Mouse (Mus musculus) forebrain, postnatal 0 days (tissue): ENCODE measurements around the gene Gm17268. TPM values are rescaled to one million over a fixed set of nuclear protein-coding genes. Genes with fewer than 3 reads are reported as not detected.

Experiments
- ATAC-seq: fragments of 200-750 bp; cut with Nextera tagmentation; 2 replicates; pipeline ENCODE4 v1.8.0; 2017; ENCODE audit warnings: mild to moderate bottlenecking, moderate library complexity
- DNase-seq: peaks from one replicate; pipeline ENCODE4 v3.0.0-alpha.2; 2015
- H3K27ac ChIP-seq: fragments of 300-500 bp; sonication (generic); 2 replicates; pipeline ENCODE4 v1.5.1; 2014; ENCODE audit warnings: low read depth, mild to moderate bottlenecking, antibody characterized with exemption, low read length, moderate library complexity, mixed read lengths
- H3K27me3 ChIP-seq: fragments of 300-500 bp; sonication (generic); 2 replicates; pipeline ENCODE4 v1.6.1; 2014; ENCODE audit warnings: mild to moderate bottlenecking, low read length, mixed read lengths; ENCODE audit not compliant: insufficient read depth
- H3K36me3 ChIP-seq: fragments of 300-500 bp; sonication (generic); 2 replicates; pipeline ENCODE4 v1.6.1; 2014; ENCODE audit warnings: mild to moderate bottlenecking, moderate library complexity; ENCODE audit not compliant: insufficient read depth
- H3K4me1 ChIP-seq: fragments of 300-500 bp; sonication (generic); 2 replicates; pipeline ENCODE4 v1.6.1; 2014; ENCODE audit warnings: antibody characterized with exemption; ENCODE audit not compliant: insufficient read depth
- H3K4me2 ChIP-seq: fragments of 300-500 bp; sonication (generic); 2 replicates; pipeline ENCODE4 v1.6.1; 2014; ENCODE audit warnings: low read depth, mild to moderate bottlenecking, moderate library complexity
- H3K4me3 ChIP-seq: fragments of 300-500 bp; sonication (generic); 2 replicates; pipeline ENCODE4 v1.5.1; 2014; ENCODE audit warnings: low read depth, low read length, mixed read lengths
- H3K9ac ChIP-seq: fragments of 300-500 bp; sonication (generic); 2 replicates; pipeline ENCODE4 v1.6.1; 2014; ENCODE audit warnings: mild to moderate bottlenecking
- H3K9me3 ChIP-seq: fragments of 300-500 bp; sonication (generic); 2 replicates; pipeline ENCODE4 v1.6.1; 2016; ENCODE audit warnings: low read length
- CTCF ChIP-seq: sonication (generic); IDR thresholded peaks from 2 replicates; pipeline ENCODE4 v1.5.1; 2016; ENCODE audit warnings: antibody characterized with exemption, control low read depth, low read depth
- WGBS: fragments of 180-500 bp; shearing (Covaris S2); extraction: QIAGEN DNeasy Blood & Tissue Kit; methylation state at CpG from one replicate; pipeline ENCODE4 v1.1.7; 2014; 5-methylcytosine and 5-hydroxymethylcytosine counted together
- polyA plus RNA-seq: library from polyadenylated mRNA; unstranded; fragments of >200 nt; fragmentation: Nextera tagmentation; extraction: Ambion mirVana; gene quantifications from 2 replicates; pipeline ENCODE4 v1.2.1, GENCODE M21; 2015
- total RNA-seq: library from RNA; depleted of rRNA; stranded (reverse); fragments of >200 nt; gene quantifications from 2 replicates; pipeline ENCODE4 v1.2.3, GENCODE M21; 2014

Gene Gm17268
- total and polyA plus RNA-seq, 2 experiments from 2014 or later, result not detected

DNA sequence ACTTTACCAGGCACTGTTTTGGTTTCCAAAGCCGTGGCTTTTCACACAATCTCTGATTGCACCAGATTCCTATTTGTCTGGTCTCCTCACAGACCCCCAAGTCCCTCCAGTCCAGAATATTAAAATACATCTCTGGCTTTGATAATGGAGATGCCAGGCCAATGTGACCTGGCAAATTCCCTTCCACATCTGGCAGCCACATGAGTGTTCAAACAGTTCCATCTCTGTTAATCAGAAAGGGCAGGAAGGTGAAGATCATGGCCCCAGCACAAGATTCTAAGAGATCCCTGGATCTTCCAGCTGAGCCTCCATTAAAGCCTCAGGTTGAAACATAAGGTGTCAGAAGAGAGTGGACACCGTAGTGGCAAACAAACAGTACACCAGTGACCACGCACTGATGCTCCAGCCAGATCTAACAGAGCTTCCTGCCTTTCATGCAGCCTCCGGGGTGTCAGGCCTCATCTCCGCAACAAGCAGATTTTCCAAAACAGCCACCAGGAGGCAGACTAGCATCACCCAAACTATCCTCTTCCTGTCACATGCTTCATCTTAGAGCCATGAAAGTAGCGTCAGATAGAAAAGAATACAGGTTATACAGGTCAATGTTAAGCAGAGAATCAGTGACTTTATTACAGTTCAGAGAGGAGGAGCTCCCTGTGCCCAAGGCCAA, 9.5 kb upstream of the Gm17268 start:
- Histone ChIP-seq H3K9me3 (no peaks in the 10 kb centered on the region), H3K4me2 (no peak overlapping the region), H3K4me1 (no peaks in the 10 kb centered on the region), H3K27me3 (no peaks in the 10 kb centered on the region), H3K27ac (no peak overlapping the region), H3K9ac (no peak overlapping the region), H3K36me3 (no peaks in the 10 kb centered on the region), H3K4me3 (no peak overlapping the region)
- WGBS, result 56% methylated on average over 6 of the region's 6 CpGs
- DNase-seq (peak; percentile 43), ATAC-seq (no peak)
- peak; percentile 66 for TF ChIP-seq CTCF

GRCm38 (mm10) chr11:82045471-82045870, 7.1 kb upstream of the Gm17268 start, which contains the start of gene Ccl7:
Gene Ccl7 (plus strand): TSS chr11:82045712.
- no peaks in the 10 kb centered on the region for H3K36me3 ChIP-seq
- no peaks in the 10 kb centered on the region for H3K27me3 ChIP-seq
- WGBS, result 48% methylated on average over 3 of the region's 3 CpGs
- DNase-seq (peak; percentile 39), ATAC-seq (no peak)
- no peaks in the 10 kb centered on the region for H3K4me1 ChIP-seq
- no peak within 1 kb of the TSS for H3K27ac ChIP-seq
- H3K4me3 ChIP-seq, result no peak within 1 kb of the TSS
- H3K9me3 ChIP-seq, result no peaks in the 10 kb centered on the region
- H3K4me2 ChIP-seq, result no peak within 1 kb of the TSS
- no peak within 1 kb of the TSS for H3K9ac ChIP-seq
- no peak for TF ChIP-seq CTCF

DNA sequence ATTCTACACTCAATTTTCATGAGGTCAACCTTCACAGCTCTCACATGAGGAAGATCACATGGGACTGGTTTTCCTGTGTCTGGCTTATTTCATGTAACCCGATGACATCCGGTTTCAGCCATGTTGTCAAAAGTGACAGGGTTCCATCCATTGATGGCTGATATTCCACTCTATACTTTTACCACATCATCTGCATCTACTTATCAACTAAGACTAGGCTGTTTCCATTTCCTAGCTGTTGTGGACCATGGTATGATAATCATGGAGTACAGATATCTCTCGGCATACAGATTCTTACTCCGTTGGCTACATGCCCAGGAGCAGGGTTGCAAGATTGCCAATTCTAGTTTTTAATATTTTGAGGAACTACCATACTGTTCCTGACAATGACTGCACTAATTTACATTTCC, 3.3 kb upstream of the Gm17268 start:
- no peak overlapping the region for H3K9ac ChIP-seq
- DNase-seq, result no peak
- H3K27ac ChIP-seq, result no peak overlapping the region
- no peaks in the 10 kb centered on the region for H3K9me3 ChIP-seq
- no peaks in the 10 kb centered on the region for H3K27me3 ChIP-seq
- no peak for TF ChIP-seq CTCF
- H3K36me3 ChIP-seq, result no peaks in the 10 kb centered on the region
- no peak overlapping the region for H3K4me3 ChIP-seq
- no peak overlapping the region for H3K4me2 ChIP-seq
- ATAC-seq, result no peak
- H3K4me1 ChIP-seq, result no peaks in the 10 kb centered on the region
- 77% methylated on average over 4 of the region's 4 CpGs for WGBS

- Histone ChIP-seq H3K9ac (no peak overlapping the region), H3K4me1 (no peaks in the 10 kb centered on the region; the same call in 1 of the 2 replicates), H3K9me3 (no peaks in the 10 kb centered on the region), H3K27ac (no peak overlapping the region), H3K4me2 (no peak overlapping the region), H3K36me3 (no peaks in the 10 kb centered on the region), H3K4me3 (no peak overlapping the region), H3K27me3 (no peaks in the 10 kb centered on the region)
- no peak for TF ChIP-seq CTCF
- DNase-seq (no peak), ATAC-seq (no peak)
- 69% methylated on average over 3 of the region's 3 CpGs for WGBS
Measured at GRCm38 (mm10) chr11:82039132-82039660, 834 bp upstream of the Gm17268 start.

GRCm38 (mm10) chr11:82035857-82036256, 2.5 kb downstream of the Gm17268 start:
- Histone ChIP-seq H3K4me2 (no peak overlapping the region), H3K27me3 (no peaks in the 10 kb centered on the region), H3K9ac (no peak overlapping the region), H3K36me3 (no peaks in the 10 kb centered on the region), H3K4me1 (no peaks in the 10 kb centered on the region; the same call in 1 of the 2 replicates), H3K4me3 (no peak overlapping the region), H3K27ac (no peak overlapping the region), H3K9me3 (no peaks in the 10 kb centered on the region)
- DNase-seq (no peak), ATAC-seq (no peak)
- no peak for TF ChIP-seq CTCF
- WGBS, result 71% methylated on average over 2 of the region's 2 CpGs

DNA sequence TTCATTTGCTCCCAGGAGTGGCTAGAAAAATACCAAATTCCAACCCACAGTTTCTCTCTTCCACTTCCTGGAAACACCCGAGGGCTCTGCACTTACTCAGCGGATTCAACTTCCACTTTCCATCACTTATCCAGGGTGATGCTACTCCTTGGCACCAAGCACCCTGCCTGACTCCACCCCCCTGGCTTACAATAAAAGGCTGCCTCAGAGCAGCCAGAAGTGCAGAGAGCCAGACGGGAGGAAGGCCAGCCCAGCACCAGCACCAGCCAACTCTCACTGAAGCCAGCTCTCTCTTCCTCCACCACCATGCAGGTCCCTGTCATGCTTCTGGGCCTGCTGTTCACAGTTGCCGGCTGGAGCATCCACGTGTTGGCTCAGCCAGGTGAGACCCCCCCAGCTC, 3.0 kb downstream of the Gm17268 start, which contains the start of gene Ccl2:
Ccl2 (plus strand) TSS at position 216 of the 400 bp plus-strand sequence.
- Histone ChIP-seq H3K4me1 (no peaks in the 10 kb centered on the region; the same call in 1 of the 2 replicates), H3K36me3 (no peaks in the 10 kb centered on the region), H3K9me3 (no peaks in the 10 kb centered on the region), H3K27me3 (no peaks in the 10 kb centered on the region), H3K4me2 (no peak within 1 kb of the TSS), H3K9ac (no peak within 1 kb of the TSS), H3K4me3 (no peak within 1 kb of the TSS), H3K27ac (no peak within 1 kb of the TSS)
- no peak for TF ChIP-seq CTCF
- 27% methylated on average over 5 of the region's 5 CpGs for WGBS
- ATAC-seq, result peak; percentile 79
- DNase-seq, result peak; percentile 70

GRCm38 (mm10) chr11:82034446-82034845, 3.9 kb downstream of the Gm17268 start:
- no peaks in the 10 kb centered on the region for H3K27me3 ChIP-seq
- no peak for ATAC-seq

More at GRCm38 (mm10) chr11:82034446-82034845, 3.9 kb downstream of the Gm17268 start:
- Histone ChIP-seq H3K4me3 (no peak overlapping the region), H3K4me2 (no peak overlapping the region), H3K9me3 (no peaks in the 10 kb centered on the region), H3K36me3 (no peaks in the 10 kb centered on the region), H3K9ac (no peak overlapping the region), H3K27ac (no peak overlapping the region), H3K4me1 (no peaks in the 10 kb centered on the region; the same call in 1 of the 2 replicates)
- TF ChIP-seq CTCF, result no peak
- 83% methylated on average over 7 of the region's 7 CpGs for WGBS
- DNase-seq, result no peak
